Mouse (Mus musculus) midbrain, embryonic 12.5 days (tissue): ENCODE results near the gene Col9a2. TPM values are rescaled to one million over a fixed set of nuclear protein-coding genes. Genes with fewer than 3 reads are reported as not detected.

Experiments used
- ATAC-seq: fragments of 200-750 bp; cut with Nextera tagmentation; 2 replicates; pipeline ENCODE4 v1.8.0; 2017; ENCODE audit warnings: low read depth, moderate TSS enrichment, moderate library complexity; ENCODE audit not compliant: low FRiP score
- H3K27ac ChIP-seq: fragments of 300-500 bp; sonication (generic); replicated peaks from 2 replicates; pipeline ENCODE4 v1.5.1; 2016; ENCODE audit warnings: mild to moderate bottlenecking
- H3K27me3 ChIP-seq: fragments of 300-500 bp; sonication (generic); 2 replicates; pipeline ENCODE4 v1.6.1; 2016; ENCODE audit warnings: mild to moderate bottlenecking
- H3K36me3 ChIP-seq: fragments of 300-500 bp; sonication (generic); 2 replicates; pipeline ENCODE4 v1.6.1; 2016
- H3K4me1 ChIP-seq: fragments of 300-500 bp; sonication (generic); 2 replicates; pipeline ENCODE4 v1.6.1; 2016
- H3K4me2 ChIP-seq: fragments of 300-500 bp; sonication (generic); replicated peaks from 2 replicates; pipeline ENCODE4 v1.6.1; 2016; ENCODE audit warnings: mild to moderate bottlenecking, moderate library complexity
- H3K4me3 ChIP-seq: fragments of 300-500 bp; sonication (generic); 2 replicates; pipeline ENCODE4 v1.5.1; 2016; ENCODE audit warnings: mild to moderate bottlenecking
- H3K9ac ChIP-seq: fragments of 300-500 bp; sonication (generic); replicated peaks from 2 replicates; pipeline ENCODE4 v1.6.1; 2016; ENCODE audit warnings: mild to moderate bottlenecking, moderate library complexity
- H3K9me3 ChIP-seq: fragments of 300-500 bp; sonication (generic); 2 replicates; pipeline ENCODE4 v1.6.1; 2016; ENCODE audit warnings: mild to moderate bottlenecking
- WGBS: fragments of 180-500 bp; shearing (Covaris S2); methylation state at CpG from one replicate; pipeline ENCODE4 v1.1.7; 2016; 5-methylcytosine and 5-hydroxymethylcytosine counted together
- polyA plus RNA-seq: library from polyadenylated mRNA; unstranded; fragments of >200 nt; fragmentation: Nextera tagmentation; extraction: Ambion mirVana; gene quantifications from 2 replicates; pipeline ENCODE4 v1.2.1, GENCODE M21; 2016

Col9a2 gene
- polyA plus RNA-seq, 1 experiment from 2014 or later: 17.9 TPM

DNA sequence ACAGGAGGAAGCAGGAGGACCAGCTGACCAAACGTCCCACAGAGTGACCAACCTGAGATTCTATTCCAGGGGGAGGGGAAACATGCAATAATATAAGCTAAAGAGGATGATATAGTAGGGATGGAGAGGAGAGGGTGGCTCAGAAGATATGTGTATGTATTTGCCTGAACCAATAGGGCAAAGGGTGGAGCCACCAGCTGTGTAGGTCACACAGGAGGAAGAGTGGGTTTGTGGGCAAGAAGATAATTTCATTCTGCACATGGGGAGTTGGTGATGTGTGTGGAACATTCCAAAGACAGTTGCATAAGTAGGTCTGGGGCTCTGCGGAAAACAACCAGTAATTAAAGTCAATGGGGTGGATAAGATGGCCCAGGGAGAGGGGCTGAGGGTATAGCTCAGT lies 13.5 kb upstream of the Col9a2 start:
- H3K27ac ChIP-seq: no peak overlapping the region
- no peak overlapping the region for H3K4me2 ChIP-seq
- H3K4me3 ChIP-seq: no peak overlapping the region
- 78% methylated on average over 2 of the region's 2 CpGs for WGBS
- no peak for ATAC-seq
- H3K4me1 ChIP-seq: no peaks in the 10 kb centered on the region
- H3K9ac ChIP-seq: no peak overlapping the region
- H3K9me3 ChIP-seq: no peaks in the 10 kb centered on the region
- peaks cover 13% of the 10 kb centered on the region for H3K27me3 ChIP-seq
- no peaks in the 10 kb centered on the region for H3K36me3 ChIP-seq

DNA sequence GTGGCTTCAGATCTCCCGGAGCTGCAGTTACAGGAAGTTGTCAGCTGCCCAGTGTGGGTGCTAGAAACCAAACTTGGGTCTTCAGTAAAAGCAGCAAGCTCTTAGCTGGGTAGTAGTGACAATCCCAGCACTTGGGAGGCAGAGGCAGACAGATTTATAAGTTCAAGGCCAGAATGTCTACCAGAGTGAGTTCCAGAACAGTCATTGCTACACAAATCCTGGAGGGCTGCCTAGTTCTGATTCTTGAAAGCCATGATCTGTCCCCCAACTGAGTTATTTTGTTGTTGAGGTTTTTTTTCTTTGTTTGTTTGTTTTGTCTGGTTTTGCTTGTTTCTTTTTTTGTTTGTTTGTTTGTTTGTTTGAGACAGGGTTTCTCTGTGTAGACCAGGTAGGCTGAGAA lies 11.0 kb upstream of the Col9a2 start:
- Histone ChIP-seq H3K4me1 (no peaks in the 10 kb centered on the region), H3K4me2 (no peak overlapping the region), H3K9ac (no peak overlapping the region), H3K4me3 (no peak overlapping the region), H3K9me3 (no peaks in the 10 kb centered on the region), H3K27ac (no peak overlapping the region), H3K36me3 (no peaks in the 10 kb centered on the region), H3K27me3 (peaks cover 11% of the 10 kb centered on the region)
- ATAC-seq: no peak
- WGBS: 94% methylated on average over 1 of the region's 1 CpGs

DNA sequence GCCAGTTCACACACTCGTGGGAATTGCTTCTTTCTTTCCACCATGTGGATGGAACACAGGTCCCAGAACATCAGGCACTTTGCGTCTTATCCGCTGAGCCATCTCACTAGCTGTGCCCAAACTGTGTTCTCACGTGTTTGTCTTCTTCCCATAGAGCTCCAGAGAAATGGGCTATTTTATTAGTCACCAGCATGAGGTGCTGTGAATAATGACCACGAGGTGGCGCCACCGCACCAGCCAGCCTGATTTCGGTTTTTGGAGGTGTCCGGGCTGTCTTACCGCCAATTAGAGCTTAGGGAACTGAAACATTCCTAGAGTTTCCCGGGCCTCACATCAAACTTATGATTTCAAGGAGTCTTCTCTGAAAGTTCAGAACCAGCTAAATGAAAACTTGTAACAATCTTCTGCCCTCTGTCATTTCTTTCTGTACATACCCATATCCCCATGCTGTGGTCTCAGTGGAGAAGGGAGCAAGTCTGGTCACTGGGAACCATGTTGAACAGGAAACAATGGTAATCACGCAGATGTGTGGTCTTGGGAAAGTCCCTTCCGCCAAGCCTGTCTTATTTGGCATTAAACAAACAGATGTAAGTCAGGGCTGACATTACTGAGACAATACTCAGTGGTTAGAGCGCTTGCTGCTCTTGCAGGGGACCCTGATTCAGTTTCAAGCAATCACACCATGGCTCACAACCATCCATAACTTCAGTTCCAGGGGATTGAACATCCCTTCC lies 10.4 kb upstream of the Col9a2 start:
- H3K36me3 ChIP-seq: no peaks in the 10 kb centered on the region
- 22% methylated on average over 14 of the region's 14 CpGs for WGBS
- no peak overlapping the region for H3K9ac ChIP-seq
- ATAC-seq: peak; percentile 19; the same call in 1 of the 2 replicates
- no peaks in the 10 kb centered on the region for H3K4me1 ChIP-seq
- H3K4me2 ChIP-seq: no peak overlapping the region
- no peak overlapping the region for H3K27ac ChIP-seq
- peaks cover 11% of the 10 kb centered on the region for H3K27me3 ChIP-seq
- H3K9me3 ChIP-seq: no peaks in the 10 kb centered on the region
- H3K4me3 ChIP-seq: no peak overlapping the region

DNA sequence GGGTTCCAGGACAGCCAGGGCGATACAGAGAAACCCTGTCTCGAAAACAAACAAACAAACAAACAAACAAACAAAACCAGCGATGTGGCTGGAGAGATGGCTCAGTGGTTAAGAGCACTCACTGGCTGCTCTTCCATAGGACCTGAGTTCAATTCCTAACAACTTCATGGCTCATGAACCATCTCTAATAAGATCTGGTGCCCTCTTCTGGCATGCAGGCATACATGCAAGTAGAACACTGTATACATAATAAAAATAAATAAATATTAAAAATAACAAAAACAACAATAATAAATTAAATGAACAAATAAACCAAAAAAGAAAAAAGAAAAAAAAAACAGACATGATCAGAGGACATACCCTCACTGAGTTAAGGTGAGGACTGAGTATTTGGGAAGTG lies 9.6 kb upstream of the Col9a2 start:
- no peak overlapping the region for H3K27ac ChIP-seq
- no peak for ATAC-seq
- H3K36me3 ChIP-seq: no peaks in the 10 kb centered on the region
- no peaks in the 10 kb centered on the region for H3K9me3 ChIP-seq
- 66% methylated on average over 3 of the region's 3 CpGs for WGBS
- H3K4me2 ChIP-seq: no peak overlapping the region
- no peak overlapping the region for H3K4me3 ChIP-seq
- no peak overlapping the region for H3K9ac ChIP-seq
- peaks cover 11% of the 10 kb centered on the region for H3K27me3 ChIP-seq
- no peaks in the 10 kb centered on the region for H3K4me1 ChIP-seq

DNA sequence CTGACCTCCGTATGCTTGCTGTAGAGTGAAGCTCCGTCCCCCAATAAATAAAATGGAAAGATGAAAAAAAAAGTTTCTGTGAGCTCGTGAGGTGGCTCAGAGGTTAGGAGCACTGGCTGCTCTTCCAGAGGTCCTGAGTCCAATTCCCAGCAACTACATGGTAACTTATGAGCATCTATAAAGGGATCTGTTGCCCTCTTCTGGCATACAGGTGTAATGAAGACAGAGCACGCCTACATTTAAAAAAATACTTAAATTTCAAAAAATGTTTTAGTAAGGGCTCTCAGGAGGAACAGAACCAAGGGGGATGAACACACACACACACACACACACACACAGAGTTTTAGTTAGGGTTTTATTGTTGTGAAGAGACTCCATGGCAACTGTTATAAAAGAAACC lies 7.7 kb upstream of the Col9a2 start:
- ATAC-seq: no peak
- no peaks in the 10 kb centered on the region for H3K4me1 ChIP-seq
- H3K9me3 ChIP-seq: no peaks in the 10 kb centered on the region
- H3K9ac ChIP-seq: no peak overlapping the region
- H3K36me3 ChIP-seq: no peaks in the 10 kb centered on the region
- no peak overlapping the region for H3K4me3 ChIP-seq
- H3K27ac ChIP-seq: no peak overlapping the region
- WGBS: 60% methylated on average over 4 of the region's 4 CpGs
- H3K4me2 ChIP-seq: no peak overlapping the region
- peaks cover 11% of the 10 kb centered on the region for H3K27me3 ChIP-seq

DNA sequence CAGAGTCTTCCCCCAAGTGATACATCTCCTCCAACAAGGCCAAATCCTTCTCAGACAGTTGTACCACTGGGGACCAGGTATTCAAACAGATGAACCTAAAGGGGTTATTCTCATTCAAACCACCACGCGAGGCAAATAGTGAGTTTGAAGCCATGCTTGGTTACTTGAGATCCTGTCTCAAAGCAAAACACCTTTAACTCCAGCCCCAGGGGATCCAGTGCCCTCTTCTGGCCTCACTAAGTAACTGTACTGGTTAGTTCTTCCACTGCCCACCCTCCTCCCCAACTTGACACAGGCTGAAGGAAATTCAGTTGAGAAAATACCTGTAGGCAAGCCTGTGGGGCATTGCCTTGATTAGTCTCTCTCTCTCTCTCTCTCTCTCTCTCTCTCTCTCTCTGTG lies 6.2 kb upstream of the Col9a2 start:
- WGBS: 73% methylated on average over 2 of the region's 2 CpGs
- no peak overlapping the region for H3K27ac ChIP-seq
- H3K36me3 ChIP-seq: no peaks in the 10 kb centered on the region
- no peak overlapping the region for H3K4me2 ChIP-seq
- H3K9me3 ChIP-seq: no peaks in the 10 kb centered on the region
- no peak for ATAC-seq
- no peak overlapping the region for H3K4me3 ChIP-seq
- peaks cover 15% of the 10 kb centered on the region for H3K27me3 ChIP-seq
- H3K9ac ChIP-seq: no peak overlapping the region
- no peaks in the 10 kb centered on the region for H3K4me1 ChIP-seq

DNA sequence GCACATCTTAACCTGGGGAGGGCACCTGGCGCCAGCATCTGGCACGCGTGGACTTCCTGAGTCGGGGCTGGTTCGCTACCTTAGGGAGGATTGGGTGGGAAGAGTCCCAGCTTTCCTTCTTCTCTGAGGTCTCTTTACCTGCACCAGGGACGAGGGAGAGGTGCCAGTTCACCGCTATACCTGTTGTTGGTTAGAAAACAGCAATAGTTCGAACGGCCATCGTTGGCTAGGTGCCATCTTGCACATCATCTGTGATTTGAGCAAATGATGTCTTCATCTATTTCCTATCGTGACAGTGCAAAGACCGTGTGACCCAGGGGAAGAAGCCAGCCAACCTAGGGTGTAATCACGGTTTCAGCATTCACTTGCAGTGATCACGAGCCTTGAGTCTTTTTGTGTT lies 1.1 kb downstream of the Col9a2 start:
- no peak for ATAC-seq
- WGBS: 65% methylated on average over 14 of the region's 14 CpGs
- peak overlapping the region; percentile 63 for H3K4me2 ChIP-seq
- no peaks in the 10 kb centered on the region for H3K9me3 ChIP-seq
- peaks cover 30% of the 10 kb centered on the region for H3K4me1 ChIP-seq
- peaks cover 38% of the 10 kb centered on the region for H3K27me3 ChIP-seq
- H3K36me3 ChIP-seq: no peaks in the 10 kb centered on the region
- H3K27ac ChIP-seq: no peak overlapping the region
- H3K4me3 ChIP-seq: peak overlapping the region; percentile 43
- no peak overlapping the region for H3K9ac ChIP-seq

DNA sequence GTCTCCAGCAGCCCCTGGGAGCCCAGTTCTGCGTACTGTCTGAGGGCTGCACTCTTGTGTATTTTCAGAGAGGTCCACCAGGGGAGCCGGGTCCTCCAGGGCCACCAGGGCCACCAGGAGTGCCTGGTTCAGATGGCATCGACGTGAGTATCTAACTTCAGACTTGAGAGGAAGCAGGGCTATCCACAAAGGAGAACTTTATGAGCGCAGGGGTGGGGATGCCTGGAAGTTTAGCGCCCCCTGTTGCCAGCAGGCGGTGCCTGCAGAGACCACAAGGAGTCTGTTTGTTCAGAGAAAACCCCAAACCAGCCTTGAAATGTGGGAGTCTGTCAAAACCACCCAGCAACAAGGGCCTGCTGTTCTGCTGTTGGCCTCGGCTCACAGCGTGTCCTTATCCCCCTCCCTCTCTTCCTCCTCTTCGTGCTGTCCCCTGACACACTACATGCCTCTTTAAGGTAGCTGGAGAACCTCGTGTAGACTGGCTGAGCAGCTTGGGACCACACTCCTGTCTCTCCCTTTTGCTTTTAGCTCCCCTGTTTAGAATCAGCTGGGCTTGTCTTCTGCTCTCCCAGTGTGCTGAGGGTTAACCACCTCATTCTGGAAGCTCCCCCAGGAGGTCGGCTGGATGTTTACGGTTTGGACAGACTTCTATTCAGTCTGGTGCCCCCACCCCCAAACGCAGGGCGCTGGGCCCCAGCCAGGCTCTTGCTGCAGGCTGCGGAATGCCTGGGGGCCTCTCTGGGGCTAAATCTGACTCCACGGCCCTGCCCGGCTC lies 1.9 kb downstream of the Col9a2 start:
- H3K27me3 ChIP-seq: peaks cover 38% of the 10 kb centered on the region
- no peaks in the 10 kb centered on the region for H3K36me3 ChIP-seq
- no peaks in the 10 kb centered on the region for H3K9me3 ChIP-seq
- peak; percentile 69 for ATAC-seq
- peaks cover 30% of the 10 kb centered on the region for H3K4me1 ChIP-seq
- H3K27ac ChIP-seq: peak overlapping the region; percentile 73
- no peak overlapping the region for H3K4me3 ChIP-seq
- H3K9ac ChIP-seq: 0 out of 2 replicates have a peak overlapping the region, but pooled peaks have one; percentile 11
- 6% methylated on average over 18 of the region's 18 CpGs for WGBS
- peak overlapping the region; percentile 26 for H3K4me2 ChIP-seq

DNA sequence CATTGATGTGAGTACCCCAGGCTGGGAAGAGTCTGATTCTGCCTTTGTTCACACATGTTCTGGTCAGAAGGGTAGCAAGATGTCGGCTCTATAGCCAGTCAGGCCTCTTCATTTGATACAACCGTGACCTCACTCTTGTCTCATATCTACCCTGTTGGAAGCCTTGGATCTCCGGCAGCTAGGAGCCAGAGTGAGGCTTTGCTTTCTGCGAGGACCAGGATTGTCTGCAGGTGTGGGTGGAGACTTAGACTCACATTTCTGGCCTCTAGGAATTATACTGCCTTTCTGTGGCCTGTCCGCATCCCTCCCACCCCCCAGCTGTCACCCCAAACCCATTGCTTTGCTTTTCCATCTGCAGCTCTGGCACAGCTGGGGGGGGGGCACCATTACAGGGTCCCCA lies 3.3 kb downstream of the Col9a2 start:
- H3K4me3 ChIP-seq: no peak overlapping the region
- H3K36me3 ChIP-seq: no peaks in the 10 kb centered on the region
- no peak overlapping the region for H3K4me2 ChIP-seq
- H3K27me3 ChIP-seq: peaks cover 38% of the 10 kb centered on the region
- H3K9me3 ChIP-seq: no peaks in the 10 kb centered on the region
- no peak for ATAC-seq
- WGBS: 65% methylated on average over 5 of the region's 5 CpGs
- no peak overlapping the region for H3K27ac ChIP-seq
- H3K9ac ChIP-seq: no peak overlapping the region
- H3K4me1 ChIP-seq: peaks cover 30% of the 10 kb centered on the region

DNA sequence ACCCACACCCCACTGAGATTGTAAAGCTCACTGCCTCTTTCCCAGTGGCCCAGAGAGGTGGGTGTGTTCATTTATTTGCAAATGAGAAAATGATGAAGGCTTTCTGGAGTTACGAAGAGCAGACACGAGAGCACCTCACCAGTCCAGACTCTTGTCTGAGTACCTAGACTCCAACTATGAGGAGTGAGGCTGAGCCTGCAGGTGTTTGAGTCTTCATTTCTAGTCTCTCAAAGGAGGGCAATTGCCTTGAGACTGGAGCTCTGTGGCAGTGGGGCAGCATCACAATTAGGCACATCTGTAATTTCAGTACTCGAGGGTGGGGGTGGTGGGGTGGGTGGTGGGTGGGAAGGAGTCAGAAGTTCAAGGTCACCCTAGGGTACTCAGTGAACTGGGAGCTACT lies 3.8 kb downstream of the Col9a2 start:
- Histone ChIP-seq H3K4me2 (no peak overlapping the region), H3K36me3 (no peaks in the 10 kb centered on the region), H3K9me3 (no peaks in the 10 kb centered on the region), H3K27ac (no peak overlapping the region), H3K4me3 (no peak overlapping the region), H3K27me3 (peaks cover 34% of the 10 kb centered on the region), H3K9ac (no peak overlapping the region), H3K4me1 (peaks cover 30% of the 10 kb centered on the region)
- ATAC-seq: no peak
- 62% methylated on average over 3 of the region's 3 CpGs for WGBS

DNA sequence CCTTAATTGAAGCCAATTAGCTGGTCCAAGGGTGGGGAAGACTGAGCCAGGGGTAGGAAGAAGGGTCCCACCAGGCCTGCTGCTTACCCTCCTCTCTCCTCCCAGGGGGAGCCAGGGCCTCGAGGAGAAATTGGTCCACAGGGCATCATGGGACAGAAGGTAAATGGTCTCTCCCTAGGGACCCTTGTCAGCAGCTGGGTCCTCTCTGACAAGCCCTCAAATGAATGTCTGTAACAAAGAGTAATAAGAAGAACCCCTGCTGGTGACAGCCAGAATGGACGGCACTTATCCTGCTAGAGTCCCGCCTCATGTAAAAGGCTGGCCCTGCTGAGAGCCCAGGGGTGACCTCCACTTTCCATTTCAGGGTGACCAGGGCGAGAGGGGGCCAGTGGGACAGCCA lies 12.7 kb downstream of the Col9a2 start:
- Histone ChIP-seq H3K4me3 (no peak overlapping the region), H3K36me3 (no peaks in the 10 kb centered on the region), H3K9me3 (no peaks in the 10 kb centered on the region), H3K4me1 (peaks cover 13% of the 10 kb centered on the region; the same call in 1 of the 2 replicates), H3K4me2 (no peak overlapping the region), H3K27me3 (peaks cover 24% of the 10 kb centered on the region), H3K27ac (no peak overlapping the region), H3K9ac (no peak overlapping the region)
- WGBS: 31% methylated on average over 4 of the region's 4 CpGs
- no peak for ATAC-seq
